Mouse (Mus musculus): ENCODE results near the gene Thbs2.
"Not testable (repeated sequence)": the region's sequence is repeated elsewhere in the genome, so short reads cannot be mapped to it uniquely, and the experiment has no call there.

Gene Thbs2

GRCm38 (mm10) chr17:14628901-14629300, 65.1 kb downstream of the Thbs2 start:
- no peak for DNase-seq (ENCODE audit: low spot score)

GRCm38 (mm10) chr17:14627828-14628338, 66.2 kb downstream of the Thbs2 start:
- no peak for DNase-seq (ENCODE audit: low spot score)

- DNase-seq (ENCODE audit: low spot score): no peak
Observed at GRCm38 (mm10) chr17:14624433-14624832, 69.6 kb downstream of the Thbs2 start.

- DNase-seq (ENCODE audit: low spot score): not testable (repeated sequence)
Observed at GRCm38 (mm10) chr17:14621006-14621405, 73.0 kb downstream of the Thbs2 start.

GRCm38 (mm10) chr17:14620037-14620436, 74.0 kb downstream of the Thbs2 start:
- DNase-seq (ENCODE audit: low spot score): no peak

- DNase-seq (ENCODE audit: low spot score): no peak
Observed at GRCm38 (mm10) chr17:14619038-14619437, 75.0 kb downstream of the Thbs2 start.

Measured in testis, postnatal 10 days (tissue).